Mouse (Mus musculus): Measurements from ENCODE around the gene Btbd9.

DNA sequence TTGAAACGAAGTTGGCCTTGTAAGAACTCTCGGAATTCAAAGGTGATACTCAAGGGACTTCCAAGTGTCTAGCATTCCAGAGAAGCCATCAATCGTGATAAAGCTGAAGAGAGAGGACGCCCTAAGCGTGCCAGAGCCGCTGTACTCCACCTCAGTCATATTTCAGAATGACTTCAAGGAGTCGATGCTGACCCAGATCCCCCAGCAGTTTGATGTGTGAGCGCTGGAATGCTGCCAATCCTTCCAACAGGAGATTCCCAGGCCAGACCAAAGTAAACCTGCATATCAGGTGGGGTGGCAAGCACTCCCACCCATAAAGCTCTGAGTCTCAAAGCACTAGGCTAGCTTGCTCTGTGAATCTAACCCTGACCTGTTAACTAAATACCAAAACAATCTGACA is 105.5 kb downstream of the Btbd9 start:
- TF ChIP-seq POLR2A (IDR thresholded peaks at IDR 0.05; ENCODE audit: borderline replicate concordance, insufficient read depth, low read length) (no peak), CTCF (IDR thresholded peaks at IDR 0.05; ENCODE audit: borderline replicate concordance, insufficient read depth, low read depth, low read length) (no peak)
